Mouse (Mus musculus) kidney, embryonic 16.5 days (tissue): ENCODE measurements around the gene Dcun1d3. TPM values are rescaled to one million over a fixed set of nuclear protein-coding genes. Genes with fewer than 3 reads are reported as not detected.

Experiments
- ATAC-seq: fragments of 200-750 bp; cut with Nextera tagmentation; 2 replicates; pipeline ENCODE4 v1.8.0; 2017; ENCODE audit warnings: moderate TSS enrichment; ENCODE audit not compliant: low FRiP score, low TSS enrichment
- H3K27ac ChIP-seq: fragments of 300-500 bp; sonication (generic); 2 replicates; pipeline ENCODE4 v1.5.1; 2014; ENCODE audit warnings: low read length
- H3K27me3 ChIP-seq: fragments of 300-500 bp; sonication (generic); 2 replicates; pipeline ENCODE4 v1.6.1; 2014; ENCODE audit warnings: low read length, control low read depth, mixed read lengths; ENCODE audit not compliant: insufficient read depth
- H3K36me3 ChIP-seq: fragments of 300-500 bp; sonication (generic); 2 replicates; pipeline ENCODE4 v1.6.1; 2014; ENCODE audit warnings: low read length, control low read depth, mixed read lengths; ENCODE audit not compliant: insufficient read depth
- H3K4me1 ChIP-seq: fragments of 300-500 bp; sonication (generic); 2 replicates; pipeline ENCODE4 v1.6.1; 2014; ENCODE audit warnings: low read length, control low read depth, mixed read lengths; ENCODE audit not compliant: insufficient read depth
- H3K4me2 ChIP-seq: fragments of 300-500 bp; sonication (generic); replicated peaks from 2 replicates; pipeline ENCODE4 v1.6.1; 2014; ENCODE audit warnings: low read depth, low read length
- H3K4me3 ChIP-seq: fragments of 300-500 bp; sonication (generic); 2 replicates; pipeline ENCODE4 v1.5.1; 2014; ENCODE audit warnings: mild to moderate bottlenecking, low read length
- H3K9ac ChIP-seq: fragments of 300-500 bp; sonication (generic); replicated peaks from 2 replicates; pipeline ENCODE4 v1.6.1; 2014; ENCODE audit warnings: low read length
- H3K9me3 ChIP-seq: fragments of 300-500 bp; sonication (generic); 2 replicates; pipeline ENCODE4 v1.6.1; 2016; ENCODE audit warnings: low read length, control low read depth
- WGBS: fragments of 180-500 bp; shearing (Covaris S2); extraction: QIAGEN DNeasy Blood & Tissue Kit; methylation state at CpG from one replicate; pipeline ENCODE4 v1.1.7; 2014; 5-methylcytosine and 5-hydroxymethylcytosine counted together
- polyA plus RNA-seq: library from polyadenylated mRNA; unstranded; fragments of >200 nt; fragmentation: Nextera tagmentation; extraction: Ambion mirVana; gene quantifications from 2 replicates; pipeline ENCODE4 v1.2.1, GENCODE M21; 2015

Gene Dcun1d3
- polyA plus RNA-seq: 10.9 and 11.3 TPM in 2 replicates

DNA sequence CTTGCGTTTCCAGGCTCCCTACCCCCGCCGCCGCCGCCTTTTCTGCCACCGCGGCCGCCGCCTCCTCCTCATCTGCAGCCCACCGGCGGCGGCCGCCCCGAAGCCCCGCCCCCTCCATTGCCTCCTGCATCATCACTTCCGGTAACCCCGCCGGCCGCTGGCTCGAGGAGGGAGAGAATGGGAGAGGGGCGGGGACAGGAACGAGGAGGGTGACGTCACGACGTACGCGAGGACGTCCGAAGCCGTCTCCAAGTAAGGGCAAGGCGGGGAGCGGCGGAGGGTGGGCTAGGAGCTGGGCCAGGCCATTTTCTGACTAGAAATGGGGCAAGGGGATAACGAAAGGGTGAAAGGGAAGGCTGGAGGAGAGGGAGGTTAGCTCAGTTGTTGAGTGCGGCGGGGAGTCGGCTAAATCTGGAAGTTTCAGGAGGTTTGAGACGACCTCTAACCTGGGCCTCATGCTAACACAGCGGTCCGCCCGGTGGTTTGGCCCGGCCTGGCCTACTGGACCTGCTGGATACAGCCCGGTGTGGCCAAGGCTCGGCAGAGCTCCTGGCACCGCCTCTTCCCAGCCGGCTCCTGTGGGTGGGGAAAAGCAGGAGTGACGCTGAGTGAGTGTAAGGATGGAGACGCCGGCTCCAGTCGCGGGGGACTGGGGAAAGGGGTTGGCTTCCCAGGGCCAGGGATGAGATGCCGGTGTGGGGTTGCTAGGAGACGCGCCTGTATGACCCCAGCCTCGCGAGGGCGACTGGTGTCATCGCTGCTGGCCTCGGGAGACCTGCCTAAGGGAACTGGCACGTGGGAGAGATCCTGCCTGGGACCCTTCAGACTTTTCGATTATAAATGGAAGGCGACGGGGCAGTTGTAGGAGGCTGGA lies at the start of gene Dcun1d3, which contains the start of gene Lyrm1:
Gene Dcun1d3, minus strand, starts transcription at position 660 of the 874 bp plus-strand sequence.
Gene Lyrm1, plus strand, starts transcription at position 223 of the 874 bp plus-strand sequence.
- H3K27ac ChIP-seq: peak within 1 kb of the TSS; percentile 95
- no peaks in the 10 kb centered on the region for H3K9me3 ChIP-seq
- 0% methylated on average over 62 of the region's 63 CpGs for WGBS
- H3K9ac ChIP-seq: peak within 1 kb of the TSS; percentile 82
- H3K4me1 ChIP-seq: peaks cover 19% of the 10 kb centered on the region
- peak within 1 kb of the TSS; percentile 61 for H3K4me2 ChIP-seq
- H3K27me3 ChIP-seq: no peaks in the 10 kb centered on the region
- H3K36me3 ChIP-seq: no peaks in the 10 kb centered on the region
- peak; percentile 98 for ATAC-seq
- H3K4me3 ChIP-seq: peak within 1 kb of the TSS; percentile 73

DNA sequence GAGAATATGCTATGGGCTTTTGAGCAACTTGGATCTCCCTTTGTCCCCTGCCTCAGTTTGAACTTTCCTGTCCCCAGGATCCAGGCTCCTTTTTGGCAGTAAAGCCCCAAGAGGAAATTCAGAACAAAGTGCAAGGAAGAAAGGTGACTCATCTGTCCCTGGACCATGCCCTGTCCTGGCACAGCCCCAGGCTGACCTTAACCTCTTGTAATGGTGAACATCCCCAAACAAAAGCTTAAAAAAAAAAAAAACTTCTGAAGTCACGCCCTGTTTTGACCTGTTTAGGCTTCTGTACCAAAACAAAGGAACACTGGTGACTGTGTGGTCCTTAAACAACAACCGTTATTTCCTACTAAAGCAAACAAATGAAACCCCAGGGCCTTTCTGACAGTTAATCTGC lies 45.5 kb upstream of the Dcun1d3 start:
- H3K4me1 ChIP-seq: no peaks in the 10 kb centered on the region
- H3K27me3 ChIP-seq: no peaks in the 10 kb centered on the region
- 47% methylated on average over 2 of the region's 2 CpGs for WGBS
- no peak for ATAC-seq
- no peak overlapping the region for H3K9ac ChIP-seq
- H3K36me3 ChIP-seq: no peaks in the 10 kb centered on the region
- H3K9me3 ChIP-seq: no peaks in the 10 kb centered on the region
- H3K27ac ChIP-seq: no peak overlapping the region
- no peak overlapping the region for H3K4me2 ChIP-seq
- H3K4me3 ChIP-seq: no peak overlapping the region

DNA sequence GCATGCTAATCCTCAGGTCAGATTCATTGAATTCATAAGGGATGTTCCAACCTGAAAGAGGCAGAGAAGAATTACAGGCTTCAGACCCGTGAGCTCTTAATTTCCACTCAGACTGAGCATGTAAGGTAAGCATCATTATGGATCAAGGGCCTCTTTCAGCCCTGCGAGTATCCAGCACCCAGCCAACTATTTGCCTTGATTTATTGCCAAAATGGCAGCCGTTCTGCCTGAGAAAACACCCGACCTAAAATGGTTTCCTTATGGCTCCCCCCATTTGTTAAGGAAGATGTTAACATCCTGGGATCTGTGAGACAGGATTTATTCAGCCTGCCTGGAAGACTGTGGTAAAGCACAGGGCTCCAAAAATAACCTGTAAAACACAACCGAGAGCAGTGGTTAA lies 40.9 kb upstream of the Dcun1d3 start:
- H3K36me3 ChIP-seq: no peaks in the 10 kb centered on the region
- WGBS: 41% methylated on average over 5 of the region's 5 CpGs
- no peak for ATAC-seq

DNA sequence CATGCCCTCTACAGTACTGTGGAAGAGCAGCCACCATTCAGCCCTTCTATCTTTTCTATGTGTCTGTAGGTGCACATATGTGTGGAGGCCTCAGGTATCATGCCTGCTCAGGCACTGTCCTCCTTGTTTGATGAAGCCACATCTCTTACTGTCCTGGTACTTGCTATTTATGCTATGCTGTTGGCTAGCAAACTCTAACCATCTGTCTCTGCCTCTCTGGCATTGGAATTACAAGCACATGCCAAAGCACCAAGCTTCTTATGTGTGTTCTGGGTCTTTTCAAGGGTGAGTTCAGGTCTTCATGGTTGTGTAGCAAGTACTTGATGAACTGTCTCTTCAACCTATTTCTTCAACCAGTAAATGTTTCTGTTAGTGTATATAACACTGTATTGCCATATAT lies 40.2 kb upstream of the Dcun1d3 start:
- Histone ChIP-seq H3K4me1 (no peaks in the 10 kb centered on the region), H3K9me3 (no peaks in the 10 kb centered on the region), H3K9ac (no peak overlapping the region), H3K4me2 (no peak overlapping the region), H3K4me3 (no peak overlapping the region), H3K27me3 (no peaks in the 10 kb centered on the region), H3K36me3 (no peaks in the 10 kb centered on the region), H3K27ac (no peak overlapping the region)
- ATAC-seq: no peak

More for the DNA sequence above, 40.9 kb upstream of the Dcun1d3 start:
- no peak overlapping the region for H3K27ac ChIP-seq
- no peak overlapping the region for H3K4me2 ChIP-seq
- no peaks in the 10 kb centered on the region for H3K9me3 ChIP-seq
- H3K27me3 ChIP-seq: no peaks in the 10 kb centered on the region
- H3K4me1 ChIP-seq: no peaks in the 10 kb centered on the region
- H3K9ac ChIP-seq: no peak overlapping the region
- no peak overlapping the region for H3K4me3 ChIP-seq

DNA sequence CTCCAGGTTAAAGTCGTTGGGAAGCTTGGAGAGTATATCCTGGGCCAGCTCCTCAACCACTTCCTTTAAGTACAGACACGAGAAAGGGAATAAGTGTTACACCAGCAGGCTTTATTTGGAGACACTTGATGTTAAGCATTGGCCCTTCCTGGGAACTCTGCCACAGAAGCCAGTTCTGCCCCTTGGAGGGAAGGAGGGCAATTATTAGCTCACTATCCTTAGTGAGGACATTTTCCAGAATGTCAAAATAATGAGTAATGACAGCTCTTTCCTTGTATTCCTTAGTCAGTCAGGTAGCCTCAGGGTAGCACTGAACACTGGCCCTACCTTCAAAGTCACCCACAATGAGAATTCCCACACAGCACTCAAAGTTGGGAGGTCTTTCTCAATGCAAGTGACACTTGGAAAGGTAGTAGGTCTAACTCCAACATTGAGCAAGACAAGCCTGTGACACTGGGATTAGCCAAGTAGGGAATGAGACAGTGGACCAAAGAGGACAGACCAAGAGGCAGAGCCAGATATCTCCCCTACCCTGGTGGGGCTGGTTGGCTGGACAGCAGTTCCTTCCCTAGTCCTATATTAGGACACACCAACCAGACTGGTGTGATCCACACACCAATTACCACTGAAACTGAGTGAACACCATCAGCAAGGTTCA lies 32.8 kb upstream of the Dcun1d3 start:
- no peaks in the 10 kb centered on the region for H3K9me3 ChIP-seq
- no peak overlapping the region for H3K4me3 ChIP-seq
- H3K27ac ChIP-seq: no peak overlapping the region
- H3K9ac ChIP-seq: no peak overlapping the region
- H3K4me1 ChIP-seq: no peaks in the 10 kb centered on the region
- H3K36me3 ChIP-seq: no peaks in the 10 kb centered on the region
- no peak for ATAC-seq
- H3K4me2 ChIP-seq: no peak overlapping the region
- 76% methylated on average over 2 of the region's 2 CpGs for WGBS
- H3K27me3 ChIP-seq: no peaks in the 10 kb centered on the region

DNA sequence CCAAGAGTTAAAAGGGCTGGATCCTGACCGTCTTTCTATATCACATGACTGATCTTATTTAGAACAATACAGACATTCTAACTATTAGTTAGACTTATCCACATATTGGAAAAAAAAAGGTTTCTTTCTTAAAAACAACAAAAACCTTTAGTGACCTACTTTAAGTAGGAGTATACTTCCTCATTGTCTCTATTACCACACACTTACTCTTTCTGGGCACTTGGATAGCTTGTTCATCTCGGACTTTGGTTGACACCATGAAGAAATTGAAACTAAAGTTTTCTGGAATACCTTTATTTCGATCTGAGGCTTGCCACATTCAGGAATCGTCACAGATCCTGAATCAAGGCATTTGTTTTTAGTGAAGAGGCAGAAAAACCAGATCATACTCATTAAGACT lies 25.0 kb upstream of the Dcun1d3 start:
- H3K9me3 ChIP-seq: no peaks in the 10 kb centered on the region
- H3K27ac ChIP-seq: no peak overlapping the region
- ATAC-seq: no peak
- H3K27me3 ChIP-seq: no peaks in the 10 kb centered on the region
- 71% methylated on average over 4 of the region's 4 CpGs for WGBS
- H3K4me1 ChIP-seq: no peaks in the 10 kb centered on the region
- no peaks in the 10 kb centered on the region for H3K36me3 ChIP-seq
- H3K4me2 ChIP-seq: no peak overlapping the region
- H3K9ac ChIP-seq: no peak overlapping the region
- no peak overlapping the region for H3K4me3 ChIP-seq

DNA sequence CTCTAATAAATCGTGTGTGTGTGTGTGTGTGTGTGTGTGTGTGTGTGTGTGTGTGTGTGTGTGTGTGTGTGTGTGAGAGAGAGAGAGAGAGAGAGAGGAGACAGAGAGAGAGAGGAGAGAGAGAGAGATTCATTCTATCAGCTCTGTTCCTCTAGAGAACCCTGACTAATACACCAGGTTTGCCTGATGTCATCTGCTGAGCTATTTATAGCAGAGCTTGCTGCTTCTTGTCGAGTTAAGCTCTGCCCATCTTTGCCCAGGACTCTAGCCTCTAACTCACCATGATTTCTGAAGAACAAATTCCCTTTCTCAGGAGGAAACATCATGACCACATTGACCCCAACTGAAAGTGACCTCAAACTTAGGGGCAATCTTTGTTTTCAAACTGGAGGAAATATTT lies 24.4 kb upstream of the Dcun1d3 start:
- H3K27me3 ChIP-seq: no peaks in the 10 kb centered on the region
- 38% methylated on average over 2 of the region's 2 CpGs for WGBS
- no peaks in the 10 kb centered on the region for H3K36me3 ChIP-seq
- no peak for ATAC-seq
- no peak overlapping the region for H3K4me2 ChIP-seq
- H3K4me1 ChIP-seq: no peaks in the 10 kb centered on the region
- H3K9ac ChIP-seq: no peak overlapping the region
- H3K4me3 ChIP-seq: no peak overlapping the region
- no peaks in the 10 kb centered on the region for H3K9me3 ChIP-seq
- no peak overlapping the region for H3K27ac ChIP-seq

DNA sequence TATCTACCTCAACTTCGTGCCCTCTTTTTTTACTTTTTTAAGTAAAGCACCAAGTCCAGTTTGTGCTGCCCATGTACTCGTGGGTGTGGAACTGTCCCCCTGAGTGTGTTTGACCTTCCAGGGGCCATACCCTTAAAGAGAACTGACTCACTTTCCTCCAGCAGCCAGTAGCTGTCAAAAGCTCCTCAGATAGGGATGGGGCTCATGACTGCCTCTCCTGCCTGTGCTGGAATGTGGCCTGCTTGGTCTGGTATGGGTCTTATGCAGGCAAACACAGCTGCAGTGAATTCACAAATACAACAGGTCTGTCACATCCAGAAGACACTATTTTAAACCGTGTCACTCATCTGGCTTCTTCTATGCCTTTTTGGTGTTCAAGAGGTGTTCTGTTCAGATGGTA lies 15.6 kb upstream of the Dcun1d3 start:
- Histone ChIP-seq H3K27me3 (no peaks in the 10 kb centered on the region), H3K9me3 (no peaks in the 10 kb centered on the region), H3K36me3 (no peaks in the 10 kb centered on the region), H3K27ac (no peak overlapping the region), H3K4me1 (no peaks in the 10 kb centered on the region), H3K4me2 (no peak overlapping the region), H3K4me3 (no peak overlapping the region), H3K9ac (no peak overlapping the region)
- 78% methylated on average over 3 of the region's 3 CpGs for whole genome bisulfite sequencing
- ATAC-seq: no peak

DNA sequence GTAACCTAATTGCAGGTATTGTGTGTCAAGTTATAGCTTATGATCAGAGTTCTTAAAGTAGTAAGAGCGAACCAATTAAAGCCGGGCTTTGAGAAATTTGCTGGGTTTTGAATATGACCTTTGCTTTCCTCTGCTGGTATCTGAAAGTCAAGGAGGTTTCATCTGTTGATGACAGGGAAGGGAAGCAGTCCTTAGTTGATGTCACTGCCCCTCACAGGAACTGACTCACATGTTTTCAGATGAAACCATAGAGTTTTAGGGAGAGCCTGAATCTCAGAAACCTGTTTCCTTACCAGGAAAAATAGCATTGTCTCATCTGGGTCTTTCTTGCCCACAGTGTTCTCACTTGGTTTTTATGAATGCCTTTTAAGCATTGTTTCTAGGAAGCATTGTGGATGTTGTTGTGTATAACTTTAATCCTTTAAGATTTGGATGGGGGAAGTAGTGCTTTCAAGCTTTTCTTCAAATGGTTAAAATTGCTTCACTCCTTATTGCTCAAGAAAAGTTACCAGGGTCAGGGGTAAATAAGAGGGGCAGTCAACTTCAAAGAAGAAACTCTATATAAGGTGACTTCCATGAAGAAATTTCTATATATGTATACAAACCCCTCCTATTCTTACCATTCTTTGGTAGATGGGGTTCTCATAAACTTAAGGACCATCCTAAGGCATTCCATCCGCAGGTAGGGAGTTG lies 10.6 kb upstream of the Dcun1d3 start:
- H3K4me3 ChIP-seq: no peak overlapping the region
- no peaks in the 10 kb centered on the region for H3K27me3 ChIP-seq
- no peak overlapping the region for H3K4me2 ChIP-seq
- H3K36me3 ChIP-seq: no peaks in the 10 kb centered on the region
- no peak overlapping the region for H3K9ac ChIP-seq
- no peaks in the 10 kb centered on the region for H3K4me1 ChIP-seq
- WGBS: 91% methylated on average over 3 of the region's 3 CpGs
- no peaks in the 10 kb centered on the region for H3K9me3 ChIP-seq
- H3K27ac ChIP-seq: no peak overlapping the region
- ATAC-seq: no peak
